Comparison of ENCODE assay signal across 10 mouse cellular contexts in genomic region chr16:17733646-17734045, GRCm38 (mm10). TPM values are rescaled to one million over a fixed set of nuclear protein-coding genes. Genes with fewer than 3 reads are reported as not detected.
DNase-seq lines count a peak whose midpoint lies in the region; ATAC-seq and TF ChIP-seq lines count a peak whose summit lies in the region.
"Had no signal": no experiment of that assay in that cellular context is flagged by ENCODE, and none has a peak within 500 bp of the region (broad histone marks: within the 10 kb centered on the region; RNA-seq: fewer than 3 reads in every experiment).

No protein-coding gene starts in this region.

- TF ChIP-seq CTCF in C2C12 (IDR thresholded peaks at IDR 0.05; ENCODE audit: control insufficient read depth, insufficient read depth, insufficient read length) = no peak

- DNase-seq in right cerebral cortex, postnatal 36 days (ENCODE audit: low spot score in 2 of 2) = no peak
- no peak for DNase-seq in cerebellum, postnatal 25 days
- no peak for DNase-seq in gastrocnemius, postnatal 10 days
- DNase-seq: right cerebral cortex, adult 18-20 months; thymus, adult 2 months had no signal

- H3K79me2 ChIP-seq in C2C12 (ENCODE audit: control insufficient read depth, insufficient read depth) = peaks cover 7% of the 10 kb centered on the region

- H3K27ac ChIP-seq in hindbrain, embryonic 13.5 days = no peak overlapping the region
- H3K27ac ChIP-seq in hindbrain, embryonic 16.5 days (ENCODE audit: low read depth, low read length) = no peak overlapping the region
- no peak overlapping the region for H3K27ac ChIP-seq in embryonic facial prominence, embryonic 12.5 days
- no peak overlapping the region for H3K27ac ChIP-seq in midbrain, embryonic 12.5 days (replicated peaks)

- no peak for ATAC-seq in hindbrain, embryonic 13.5 days (ENCODE audit: low FRiP score)
- ATAC-seq in hindbrain, embryonic 16.5 days = no peak
- ATAC-seq in embryonic facial prominence, embryonic 12.5 days (ENCODE audit: insufficient number of reproducible peaks, insufficient read depth, low FRiP score, low TSS enrichment) = no peak
- ATAC-seq in midbrain, embryonic 12.5 days (ENCODE audit: low FRiP score, low read depth) = no peak

- no peaks in the 10 kb centered on the region for H3K36me3 ChIP-seq in hindbrain, embryonic 13.5 days
- no peaks in the 10 kb centered on the region for H3K36me3 ChIP-seq in hindbrain, embryonic 16.5 days (ENCODE audit: control insufficient read depth, insufficient read depth, low read length)
- no peaks in the 10 kb centered on the region for H3K36me3 ChIP-seq in C2C12 (ENCODE audit: control insufficient read depth, insufficient read depth)
- no peaks in the 10 kb centered on the region for H3K36me3 ChIP-seq in embryonic facial prominence, embryonic 12.5 days
- H3K36me3 ChIP-seq in midbrain, embryonic 12.5 days = no peaks in the 10 kb centered on the region

- no peaks in the 10 kb centered on the region for H3K4me1 ChIP-seq in hindbrain, embryonic 13.5 days (replicated peaks)
- no peaks in the 10 kb centered on the region for H3K4me1 ChIP-seq in hindbrain, embryonic 16.5 days (ENCODE audit: control insufficient read depth, insufficient read depth, low read depth, low read length)
- H3K4me1 ChIP-seq in embryonic facial prominence, embryonic 12.5 days = no peaks in the 10 kb centered on the region
- no peaks in the 10 kb centered on the region for H3K4me1 ChIP-seq in midbrain, embryonic 12.5 days

- H3K9me3 ChIP-seq in hindbrain, embryonic 13.5 days = no peaks in the 10 kb centered on the region
- H3K9me3 ChIP-seq in hindbrain, embryonic 16.5 days (ENCODE audit: control insufficient read depth, low read length) = no peaks in the 10 kb centered on the region
- H3K9me3 ChIP-seq in embryonic facial prominence, embryonic 12.5 days = no peaks in the 10 kb centered on the region
- no peaks in the 10 kb centered on the region for H3K9me3 ChIP-seq in midbrain, embryonic 12.5 days

- no peaks in the 10 kb centered on the region for H3K79me3 ChIP-seq in C2C12 (ENCODE audit: low read depth)

- H3K4me2 ChIP-seq in hindbrain, embryonic 13.5 days = peak overlapping the region; percentile 30
- no peak overlapping the region; the same call in 1 of the 2 replicates for H3K4me2 ChIP-seq in hindbrain, embryonic 16.5 days (ENCODE audit: low read length)
- H3K4me2 ChIP-seq in embryonic facial prominence, embryonic 12.5 days (replicated peaks) = peak overlapping the region; percentile 36
- peak overlapping the region; percentile 37; the same call in 1 of the 2 replicates for H3K4me2 ChIP-seq in midbrain, embryonic 12.5 days (replicated peaks)

- H3K9ac ChIP-seq in hindbrain, embryonic 13.5 days = no peak overlapping the region
- H3K9ac ChIP-seq in hindbrain, embryonic 16.5 days (ENCODE audit: low read depth, low read length) = no peak overlapping the region
- H3K9ac ChIP-seq in embryonic facial prominence, embryonic 12.5 days = no peak overlapping the region
- no peak overlapping the region; the same call in 1 of the 2 replicates for H3K9ac ChIP-seq in midbrain, embryonic 12.5 days (replicated peaks)

- 68% methylated on average over 2 of the region's 2 CpGs for WGBS in hindbrain, embryonic 13.5 days
- 55% methylated on average over 2 of the region's 2 CpGs for WGBS in hindbrain, embryonic 16.5 days
- 56% methylated on average over 2 of the region's 2 CpGs for WGBS in embryonic facial prominence, embryonic 12.5 days
- WGBS in midbrain, embryonic 12.5 days = 63% methylated on average over 2 of the region's 2 CpGs

- no peak overlapping the region for H3K4me3 ChIP-seq in hindbrain, embryonic 13.5 days
- H3K4me3 ChIP-seq in hindbrain, embryonic 16.5 days (ENCODE audit: low read length) = no peak overlapping the region
- H3K4me3 ChIP-seq in C2C12 (ENCODE audit: insufficient read depth, poor library complexity, severe bottlenecking) = no peak overlapping the region
- H3K4me3 ChIP-seq in embryonic facial prominence, embryonic 12.5 days = no peak overlapping the region
- H3K4me3 ChIP-seq in midbrain, embryonic 12.5 days = no peak overlapping the region

- H3ac ChIP-seq in C2C12 (ENCODE audit: control insufficient read depth, insufficient read length, low read depth) = no peak overlapping the region

- 0 out of 2 replicates have a peak, but pooled peaks cover 4% of the 10 kb centered on the region for H3K27me3 ChIP-seq in hindbrain, embryonic 13.5 days
- no peaks in the 10 kb centered on the region for H3K27me3 ChIP-seq in hindbrain, embryonic 16.5 days (replicated peaks; ENCODE audit: control insufficient read depth, insufficient read depth, low read length)
- no peaks in the 10 kb centered on the region for H3K27me3 ChIP-seq in C2C12 (ENCODE audit: control insufficient read depth, insufficient read depth, insufficient read length)
- H3K27me3 ChIP-seq in embryonic facial prominence, embryonic 12.5 days = 0 out of 2 replicates have a peak, but pooled peaks cover 4% of the 10 kb centered on the region
- peaks cover 7% of the 10 kb centered on the region for H3K27me3 ChIP-seq in midbrain, embryonic 12.5 days

TF ChIP-seq in C2C12, 6 proteins besides CTCF, POLR2A, EP300 and RAD21:
- TF ChIP-seq MYOD1 (IDR thresholded peaks at IDR 0.05; ENCODE audit: control insufficient read depth, insufficient read length, low read depth) = no peak
- peak; percentile 7 for TF ChIP-seq FOSL1 (IDR thresholded peaks at IDR 0.05; ENCODE audit: insufficient read depth, low read length, poor library complexity, severe bottlenecking)
TF ChIP-seq in C2C12: peak in this region for 1.

RNA-seq across cellular contexts. Expression of gene Med15, which starts 1.0 kb away (rescaled TPM):
- polyA plus RNA-seq in hindbrain, embryonic 13.5 days (2015; fragmentation: Nextera tagmentation; extraction: Ambion mirVana) = 44.3 and 48.7 TPM in 2 replicates
- polyA plus RNA-seq in hindbrain, embryonic 16.5 days (2015; fragmentation: Nextera tagmentation; extraction: Ambion mirVana) = 43.2 and 52.6 TPM in 2 replicates
- polyA plus RNA-seq in C2C12 (2012; fragmentation: generic; extraction: Trizol) = 45.9 TPM
- 44.5 and 48.2 TPM in 2 replicates for polyA plus RNA-seq in embryonic facial prominence, embryonic 12.5 days (2016; fragmentation: Nextera tagmentation; extraction: Ambion mirVana)
- polyA plus RNA-seq in midbrain, embryonic 12.5 days (2016; fragmentation: Nextera tagmentation; extraction: Ambion mirVana) = 47.4 and 48.0 TPM in 2 replicates
- total RNA-seq in gastrocnemius, postnatal 10 days (2021) = 10 to 100 TPM; 24.5 to 34.9 TPM

RNA-seq across cellular contexts. Expression of gene Klhl22, which starts 25.8 kb away (rescaled TPM):
- 70.9 and 77.6 TPM in 2 replicates for polyA plus RNA-seq in hindbrain, embryonic 13.5 days (2015; fragmentation: Nextera tagmentation; extraction: Ambion mirVana)
- 90.2 and 98.7 TPM in 2 replicates for polyA plus RNA-seq in hindbrain, embryonic 16.5 days (2015; fragmentation: Nextera tagmentation; extraction: Ambion mirVana)
- 83.6 TPM for polyA plus RNA-seq in C2C12 (2012; fragmentation: generic; extraction: Trizol)
- polyA plus RNA-seq in embryonic facial prominence, embryonic 12.5 days (2016; fragmentation: Nextera tagmentation; extraction: Ambion mirVana) = 92.6 and 94.5 TPM in 2 replicates
- polyA plus RNA-seq in midbrain, embryonic 12.5 days (2016; fragmentation: Nextera tagmentation; extraction: Ambion mirVana) = 52.8 and 57.9 TPM in 2 replicates
- total RNA-seq in gastrocnemius, postnatal 10 days (2021) = 10 to 100 TPM; 22.5 to 28.3 TPM
